Mouse (Mus musculus) right cerebral cortex, postnatal 10 days (tissue): ENCODE measurements around the gene Atmin.
A peak's percentile ranks its signal among the peaks of the same experiment; 100 is the strongest.

Experiments used
- DNase-seq, 2 experiments: peaks; one replicate each; pipeline ENCODE4 v3.0.0; 2021; ENCODE audit warnings: low spot score in 2 of 2

The Atmin gene

GRCm38 (mm10) chr8:116951369-116951768, 8.2 kb downstream of the Atmin start:
- no peak for DNase-seq

GRCm38 (mm10) chr8:116951778-116952177, 8.6 kb downstream of the Atmin start:
- no peak for DNase-seq

- no peak for DNase-seq
Observed at GRCm38 (mm10) chr8:116952428-116952827, 9.2 kb downstream of the Atmin start.

GRCm38 (mm10) chr8:116954415-116954814, 11.2 kb downstream of the Atmin start:
- peak; percentile 87 to 92 for DNase-seq

DNA sequence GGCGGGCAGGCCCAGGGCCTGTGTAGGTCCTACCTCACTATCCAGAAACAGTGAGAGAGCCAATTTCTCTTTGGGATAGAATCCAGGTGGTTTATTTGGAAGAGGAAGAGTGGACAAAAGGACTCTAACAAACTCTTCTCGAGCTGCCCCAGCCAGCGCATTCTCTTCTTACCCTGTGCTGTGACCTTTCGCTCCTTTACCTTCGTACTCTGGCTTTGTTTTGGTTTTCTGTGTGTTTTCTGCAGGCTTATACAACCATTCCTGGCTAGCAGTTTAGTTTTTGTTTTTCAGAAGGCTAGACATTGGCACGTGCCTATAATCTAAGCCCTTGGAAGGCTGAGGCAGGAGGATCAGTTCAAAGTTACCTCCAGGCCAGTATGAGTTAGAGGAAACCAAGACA, 26.3 kb downstream of the Atmin start:
- DNase-seq, result no peak

- no peak for DNase-seq
Observed at GRCm38 (mm10) chr8:116975066-116975465, 31.9 kb downstream of the Atmin start.

- DNase-seq, result no peak
Observed at GRCm38 (mm10) chr8:116975606-116976005, 32.4 kb downstream of the Atmin start.

GRCm38 (mm10) chr8:116978052-116978451, 34.9 kb downstream of the Atmin start:
- no peak for DNase-seq

GRCm38 (mm10) chr8:116978631-116979256, 35.6 kb downstream of the Atmin start, which contains the start of gene 1700030J22Rik:
TSS of gene 1700030J22Rik (minus strand) at chr8:116978959.
- peak; percentile 99 for DNase-seq

- peak; percentile 61 to 76 for DNase-seq
Observed at GRCm38 (mm10) chr8:116980117-116980516, 36.9 kb downstream of the Atmin start.

GRCm38 (mm10) chr8:116989842-116990241, 46.6 kb downstream of the Atmin start:
- DNase-seq, result no peak

GRCm38 (mm10) chr8:116991241-116991640, 48.0 kb downstream of the Atmin start:
- no peak for DNase-seq

DNA sequence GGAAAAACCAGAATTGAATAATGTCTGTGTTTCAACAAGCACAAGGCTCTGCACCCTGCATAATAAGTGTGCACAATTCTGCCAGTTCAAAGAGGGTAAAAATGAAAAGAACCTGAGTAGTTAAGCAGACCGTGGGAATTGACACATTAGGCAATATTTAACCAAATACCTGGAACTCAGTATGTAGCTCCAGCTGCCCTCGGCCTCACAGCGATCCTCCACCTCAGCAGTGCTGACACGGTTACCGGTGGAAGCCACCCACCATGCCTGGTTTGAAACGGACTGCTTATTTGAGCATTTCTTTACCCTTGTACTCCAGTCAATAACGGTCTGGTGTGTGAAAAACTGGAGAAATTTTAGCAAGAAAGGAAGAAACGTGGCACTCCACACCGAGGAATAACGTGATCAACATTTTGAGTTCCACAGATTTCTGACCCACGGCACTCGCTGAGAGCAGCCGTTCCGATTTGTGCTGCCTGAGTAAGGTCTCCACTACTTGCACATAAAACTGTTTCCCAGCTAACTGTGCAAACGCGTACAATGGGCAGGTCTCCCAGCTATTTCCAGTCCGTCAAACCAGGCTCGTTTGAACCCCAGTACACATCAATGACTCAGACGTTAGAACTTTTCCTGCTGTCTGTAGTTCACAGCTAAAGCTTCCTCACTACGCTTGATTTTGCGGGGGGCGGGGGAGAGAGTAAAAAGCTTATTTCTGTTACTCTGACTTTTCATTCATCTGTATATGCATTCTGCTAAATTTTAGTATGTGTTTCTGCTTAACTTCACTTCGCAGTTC, 49.2 kb downstream of the Atmin start:
- no peak for DNase-seq

- peak; percentile 99 for DNase-seq
Observed at GRCm38 (mm10) chr8:116993095-116993867, 50.1 kb downstream of the Atmin start, which contains the start of gene Gcsh. TSS of gene Gcsh (minus strand) at chr8:116993537.

GRCm38 (mm10) chr8:116994016-116994716, 51.0 kb downstream of the Atmin start:
- no peak for DNase-seq
